Mouse (Mus musculus) right cerebral cortex, postnatal 10 days (tissue): ENCODE data around the gene Pex26.

Experiments
- DNase-seq, 2 experiments: peaks; one replicate each; pipeline ENCODE4 v3.0.0; 2021; ENCODE audit warnings: low spot score in 2 of 2

Gene Pex26

GRCm38 (mm10) chr6:121183414-121184173, at the start of gene Pex26:
Gene Pex26, plus strand, starts transcription at chr6:121183667.
- peak; percentile 95 for DNase-seq

GRCm38 (mm10) chr6:121134249-121134648, 49.2 kb upstream of the Pex26 start:
- no peak for DNase-seq

GRCm38 (mm10) chr6:121134884-121135283, 48.6 kb upstream of the Pex26 start:
- DNase-seq = no peak

GRCm38 (mm10) chr6:121137222-121137621, 46.2 kb upstream of the Pex26 start:
- DNase-seq = no peak

GRCm38 (mm10) chr6:121138338-121139040, 45.0 kb upstream of the Pex26 start:
- no peak for DNase-seq

- DNase-seq = no peak
These were observed 44.2 kb upstream of the Pex26 start for GRCm38 (mm10) chr6:121139271-121139670.

- no peak for DNase-seq
These were observed 41.2 kb upstream of the Pex26 start for GRCm38 (mm10) chr6:121142298-121142697.

- DNase-seq = no peak
These were observed 40.0 kb upstream of the Pex26 start for GRCm38 (mm10) chr6:121143439-121143838.

GRCm38 (mm10) chr6:121144066-121144465, 39.4 kb upstream of the Pex26 start:
- peak; percentile 66 to 72 for DNase-seq

- no peak for DNase-seq
These were observed 38.4 kb upstream of the Pex26 start for GRCm38 (mm10) chr6:121145010-121145604.

- DNase-seq = no peak
These were observed 37.6 kb upstream of the Pex26 start for GRCm38 (mm10) chr6:121145906-121146305.

GRCm38 (mm10) chr6:121146798-121147197, 36.7 kb upstream of the Pex26 start:
- DNase-seq = no peak

- no peak for DNase-seq
These were observed 35.1 kb upstream of the Pex26 start for GRCm38 (mm10) chr6:121148360-121148759.

GRCm38 (mm10) chr6:121149420-121149819, 34.0 kb upstream of the Pex26 start:
- DNase-seq = no peak

- DNase-seq = no peak
These were observed 33.3 kb upstream of the Pex26 start for GRCm38 (mm10) chr6:121150126-121150525.

GRCm38 (mm10) chr6:121151732-121152131, 31.7 kb upstream of the Pex26 start:
- no peak for DNase-seq

- no peak for DNase-seq
These were observed 30.3 kb upstream of the Pex26 start for GRCm38 (mm10) chr6:121153177-121153576.

- DNase-seq = peak; percentile 46 to 62
These were observed 28.8 kb upstream of the Pex26 start for GRCm38 (mm10) chr6:121154451-121155300.

GRCm38 (mm10) chr6:121156030-121156429, 27.4 kb upstream of the Pex26 start:
- no peak for DNase-seq

GRCm38 (mm10) chr6:121159616-121160015, 23.9 kb upstream of the Pex26 start:
- DNase-seq = no peak

GRCm38 (mm10) chr6:121160126-121160525, 23.3 kb upstream of the Pex26 start:
- no peak for DNase-seq

GRCm38 (mm10) chr6:121162616-121163015, 20.9 kb upstream of the Pex26 start:
- no peak for DNase-seq
